Mouse (Mus musculus) intestine, postnatal 0 days (tissue): ENCODE data around the gene Git1. TPM values are rescaled to one million over a fixed set of nuclear protein-coding genes. Genes with fewer than 3 reads are reported as not detected.

ENCODE experiments used
- ATAC-seq: fragments of 200-750 bp; cut with Nextera tagmentation; 2 replicates; pipeline ENCODE4 v1.8.0; 2017; ENCODE audit warnings: mild to moderate bottlenecking, moderate TSS enrichment, moderate library complexity
- H3K27ac ChIP-seq: fragments of 300-500 bp; sonication (generic); 2 replicates; pipeline ENCODE4 v1.5.1; 2014; ENCODE audit warnings: mild to moderate bottlenecking, low read depth, low read length, moderate library complexity
- H3K27me3 ChIP-seq: fragments of 300-500 bp; sonication (generic); replicated peaks from 2 replicates; pipeline ENCODE4 v1.6.1; 2014; ENCODE audit warnings: low read length, mixed read lengths; ENCODE audit not compliant: control insufficient read depth, insufficient read depth
- H3K36me3 ChIP-seq: fragments of 300-500 bp; sonication (generic); 2 replicates; pipeline ENCODE4 v1.6.1; 2014; ENCODE audit warnings: mild to moderate bottlenecking, moderate library complexity; ENCODE audit not compliant: control insufficient read depth, insufficient read depth
- H3K4me1 ChIP-seq: fragments of 300-500 bp; sonication (generic); replicated peaks from 2 replicates; pipeline ENCODE4 v1.6.1; 2014; ENCODE audit warnings: antibody characterized with exemption, low read length, mixed read lengths; ENCODE audit not compliant: control insufficient read depth, insufficient read depth
- H3K4me2 ChIP-seq: fragments of 300-500 bp; sonication (generic); replicated peaks from 2 replicates; pipeline ENCODE4 v1.6.1; 2014; ENCODE audit warnings: low read depth, mild to moderate bottlenecking, moderate library complexity
- H3K4me3 ChIP-seq: fragments of 300-500 bp; sonication (generic); 2 replicates; pipeline ENCODE4 v1.5.1; 2014; ENCODE audit warnings: low read depth, low read length
- H3K9ac ChIP-seq: fragments of 300-500 bp; sonication (generic); 2 replicates; pipeline ENCODE4 v1.6.1; 2014; ENCODE audit warnings: mild to moderate bottlenecking, low read depth, low read length
- H3K9me3 ChIP-seq: fragments of 300-500 bp; sonication (generic); 2 replicates; pipeline ENCODE4 v1.6.1; 2016; ENCODE audit warnings: mixed run types; ENCODE audit not compliant: control insufficient read depth
- CTCF ChIP-seq: sonication (generic); IDR thresholded peaks from 2 replicates; pipeline ENCODE4 v1.5.1; 2016; ENCODE audit warnings: low read depth, mild to moderate bottlenecking, control low read depth, antibody characterized with exemption, moderate library complexity
- WGBS: fragments of 180-500 bp; shearing (Covaris S2); extraction: QIAGEN DNeasy Blood & Tissue Kit; methylation state at CpG from one replicate; pipeline ENCODE4 v1.1.7; 2014; 5-methylcytosine and 5-hydroxymethylcytosine counted together
- polyA plus RNA-seq: library from polyadenylated mRNA; unstranded; fragments of >200 nt; fragmentation: Nextera tagmentation; extraction: Ambion mirVana; gene quantifications from 2 replicates; pipeline ENCODE4 v1.2.1, GENCODE M21; 2015

The Git1 gene
- polyA plus RNA-seq, 1 experiment from 2014 or later, result 21.9 TPM

DNA sequence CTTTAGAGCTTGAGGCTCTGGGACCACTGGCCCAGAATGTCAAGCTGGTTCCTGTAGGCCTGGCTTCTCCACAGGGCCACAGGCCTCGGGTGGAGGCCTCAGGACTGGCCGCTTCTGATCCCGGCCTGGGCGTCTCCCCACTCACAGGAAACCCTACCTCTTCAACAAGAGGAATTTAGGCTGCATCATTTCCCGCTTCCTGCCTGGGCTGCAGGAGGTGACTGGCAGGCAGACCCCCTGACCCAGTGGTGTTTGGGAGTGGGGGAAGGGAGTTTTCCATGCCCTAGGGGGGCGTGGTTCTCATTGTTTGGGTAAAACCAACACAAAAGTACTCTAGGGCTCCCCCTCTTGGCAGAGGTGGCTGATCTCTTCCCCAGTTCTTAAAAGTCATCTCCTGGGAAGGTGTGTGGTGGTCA is 4.0 kb downstream of the Git1 start:
- ATAC-seq, result no peak
- H3K27me3 ChIP-seq, result no peaks in the 10 kb centered on the region
- no peak overlapping the region for H3K4me3 ChIP-seq
- H3K4me2 ChIP-seq, result no peak overlapping the region
- peak; percentile 62 for TF ChIP-seq CTCF
- 56% methylated on average over 6 of the region's 6 CpGs for WGBS
- peak overlapping the region; percentile 77 for H3K27ac ChIP-seq
- no peak overlapping the region for H3K9ac ChIP-seq
- peaks cover 33% of the 10 kb centered on the region for H3K36me3 ChIP-seq
- H3K9me3 ChIP-seq, result no peaks in the 10 kb centered on the region
- H3K4me1 ChIP-seq, result peaks cover 14% of the 10 kb centered on the region; the same call in 1 of the 2 replicates

DNA sequence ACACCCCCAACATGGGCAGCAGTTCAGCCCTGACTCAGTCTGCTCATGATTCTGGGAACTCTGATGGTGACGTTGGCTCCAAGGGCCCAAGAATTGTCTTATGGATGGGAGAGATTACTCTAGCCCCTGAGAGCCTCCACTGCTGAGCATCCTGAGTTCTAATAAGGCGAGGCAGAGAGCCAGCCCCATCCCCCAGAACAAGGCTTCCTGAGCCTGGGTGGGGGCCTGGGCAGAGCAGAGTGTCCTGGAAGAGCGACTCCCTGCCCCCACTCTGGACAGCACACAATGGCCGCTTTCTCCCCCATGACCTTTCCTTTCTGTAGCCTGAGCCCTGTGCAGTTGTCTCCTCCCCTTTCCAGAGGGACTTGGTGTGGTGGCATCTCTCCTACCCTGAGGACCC is 4.5 kb downstream of the Git1 start:
- Histone ChIP-seq H3K9ac (no peak overlapping the region), H3K4me3 (no peak overlapping the region), H3K4me2 (0 out of 2 replicates have a peak overlapping the region, but pooled peaks have one; percentile 6), H3K9me3 (no peaks in the 10 kb centered on the region), H3K27me3 (no peaks in the 10 kb centered on the region), H3K27ac (peak overlapping the region; percentile 30), H3K4me1 (peaks cover 14% of the 10 kb centered on the region; the same call in 1 of the 2 replicates), H3K36me3 (peaks cover 38% of the 10 kb centered on the region)
- WGBS, result 68% methylated on average over 4 of the region's 4 CpGs
- TF ChIP-seq CTCF, result no peak
- no peak for ATAC-seq

DNA sequence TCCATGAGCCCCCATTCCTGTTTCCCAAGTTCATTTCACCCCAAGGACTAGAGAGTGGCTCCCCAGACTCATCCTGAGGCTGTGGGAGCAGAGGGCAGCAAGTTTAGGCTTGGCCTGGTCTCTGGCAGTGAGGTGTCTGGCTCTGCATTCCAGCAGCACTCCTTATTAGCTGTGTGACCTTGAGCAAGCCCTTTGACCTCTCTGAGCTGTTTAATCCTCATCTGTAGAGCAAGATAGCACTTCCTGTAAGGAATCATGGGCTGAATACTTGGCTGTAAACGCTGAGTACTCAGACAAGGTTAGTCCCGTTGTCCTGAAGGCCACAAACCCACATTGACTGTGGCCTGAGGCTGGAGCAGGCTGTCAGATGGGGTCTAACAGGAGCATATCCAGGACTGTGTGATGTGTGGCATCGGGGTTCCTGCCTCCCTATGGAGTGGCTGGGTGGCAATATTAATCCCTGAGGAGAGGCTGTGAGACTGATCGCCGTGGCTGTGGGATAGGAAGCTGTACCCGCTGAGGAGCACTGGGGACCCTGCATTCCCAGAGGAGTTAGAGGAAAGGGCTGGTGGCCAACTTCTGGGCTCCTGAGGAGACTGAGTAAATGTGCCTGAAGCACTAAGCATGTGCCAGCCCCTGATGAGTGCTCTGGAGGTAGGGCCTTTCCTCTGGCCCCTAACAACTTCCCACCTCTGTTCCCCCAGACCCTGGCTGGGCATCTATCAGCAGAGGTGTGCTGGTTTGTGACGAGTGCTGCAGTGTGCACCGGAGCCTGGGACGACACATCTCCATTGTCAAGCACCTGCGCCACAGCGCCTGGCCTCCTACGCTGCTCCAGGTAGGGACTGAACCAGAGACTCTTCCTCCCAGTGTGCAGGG is 5.1 kb downstream of the Git1 start:
- 74% methylated on average over 12 of the region's 12 CpGs for WGBS
- no peaks in the 10 kb centered on the region for H3K27me3 ChIP-seq
- H3K4me3 ChIP-seq, result no peak overlapping the region
- H3K36me3 ChIP-seq, result peaks cover 45% of the 10 kb centered on the region
- 0 out of 2 replicates have a peak overlapping the region, but pooled peaks have one; percentile 6 for H3K4me2 ChIP-seq
- peaks cover 17% of the 10 kb centered on the region for H3K4me1 ChIP-seq
- peak overlapping the region; percentile 30 for H3K27ac ChIP-seq
- no peaks in the 10 kb centered on the region for H3K9me3 ChIP-seq
- no peak for ATAC-seq
- H3K9ac ChIP-seq, result no peak overlapping the region; the same call in 1 of the 2 replicates
- TF ChIP-seq CTCF, result no peak

DNA sequence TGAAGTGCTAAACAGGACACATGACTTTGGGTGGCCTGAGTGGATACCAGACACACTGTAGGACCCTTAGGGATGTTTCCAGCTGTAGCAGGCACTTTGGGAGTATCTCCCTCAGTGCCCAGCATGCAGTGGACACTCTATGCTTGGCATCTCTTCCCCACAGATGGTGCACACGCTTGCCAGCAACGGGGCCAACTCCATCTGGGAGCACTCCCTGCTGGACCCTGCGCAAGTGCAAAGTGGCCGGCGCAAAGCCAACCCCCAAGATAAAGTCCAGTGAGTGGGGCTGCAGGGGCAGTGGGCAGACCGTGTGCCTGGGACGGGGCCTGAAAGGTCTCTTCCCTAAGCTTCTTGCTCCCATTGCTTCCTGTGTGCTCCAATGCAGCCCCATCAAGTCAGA is 6.0 kb downstream of the Git1 start:
- TF ChIP-seq CTCF, result no peak
- Histone ChIP-seq H3K4me2 (no peak overlapping the region), H3K4me1 (peaks cover 18% of the 10 kb centered on the region), H3K9me3 (no peaks in the 10 kb centered on the region), H3K9ac (no peak overlapping the region), H3K27ac (peak overlapping the region; percentile 15; the same call in 1 of the 2 replicates), H3K36me3 (peaks cover 53% of the 10 kb centered on the region), H3K27me3 (no peaks in the 10 kb centered on the region), H3K4me3 (no peak overlapping the region)
- ATAC-seq, result no peak
- WGBS, result 88% methylated on average over 7 of the region's 7 CpGs

DNA sequence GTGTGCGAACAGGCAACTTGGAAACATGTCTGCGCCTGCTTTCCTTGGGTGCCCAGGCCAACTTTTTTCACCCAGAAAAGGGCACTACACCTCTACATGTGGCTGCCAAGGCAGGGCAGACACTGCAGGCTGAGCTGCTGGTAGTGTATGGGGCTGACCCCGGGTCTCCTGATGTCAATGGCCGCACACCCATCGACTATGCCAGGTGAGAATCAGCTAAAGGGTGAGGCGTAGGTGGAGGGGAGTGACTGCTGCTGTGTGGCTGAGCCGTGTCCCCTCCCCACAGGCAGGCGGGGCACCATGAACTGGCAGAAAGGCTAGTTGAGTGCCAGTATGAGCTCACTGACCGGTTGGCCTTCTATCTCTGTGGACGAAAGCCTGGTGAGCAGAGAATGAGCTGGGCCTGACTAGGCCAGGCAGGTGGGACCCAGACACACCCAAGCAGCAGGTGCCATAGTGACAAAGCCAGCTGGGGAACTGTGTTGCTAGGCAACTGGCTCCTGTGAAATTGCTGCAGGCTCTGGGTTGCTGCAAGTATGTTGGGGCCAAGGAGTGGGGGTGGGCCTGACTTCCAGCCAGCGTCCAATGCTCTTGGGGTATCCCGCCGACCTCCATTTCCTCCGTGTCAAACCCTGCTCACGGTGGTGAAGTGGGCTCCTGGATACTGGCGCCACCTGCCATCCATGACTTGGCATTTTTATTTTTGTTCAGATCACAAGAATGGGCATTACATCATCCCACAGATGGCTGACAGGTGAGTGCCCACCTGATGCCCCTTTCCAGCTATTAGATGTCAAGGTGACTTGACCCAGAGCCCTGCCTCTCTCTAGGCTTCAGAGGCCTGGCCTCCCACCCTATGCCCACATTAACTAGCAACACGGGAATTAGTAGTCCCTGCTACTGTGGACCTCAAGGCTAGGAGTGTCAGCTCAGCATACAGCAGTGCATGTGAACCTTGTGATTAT is 7.3 kb downstream of the Git1 start:
- Histone ChIP-seq H3K9me3 (no peaks in the 10 kb centered on the region), H3K27ac (0 out of 2 replicates have a peak overlapping the region, but pooled peaks have one; percentile 28), H3K27me3 (no peaks in the 10 kb centered on the region), H3K9ac (0 out of 2 replicates have a peak overlapping the region, but pooled peaks have one; percentile 3), H3K4me1 (peaks cover 16% of the 10 kb centered on the region), H3K4me3 (no peak overlapping the region), H3K4me2 (no peak overlapping the region), H3K36me3 (peaks cover 66% of the 10 kb centered on the region)
- TF ChIP-seq CTCF, result no peak
- no peak for ATAC-seq
- 68% methylated on average over 17 of the region's 17 CpGs for WGBS
